Mouse (Mus musculus): ENCODE results near the gene Cdh13. TPM values are rescaled to one million over a fixed set of nuclear protein-coding genes. Genes with fewer than 3 reads are reported as not detected.

The Cdh13 gene
- polyA plus RNA-seq, 1 experiment, result 38.3 TPM

- no peaks in the 10 kb centered on the region for H3K4me1 ChIP-seq (ENCODE audit: control insufficient read depth, insufficient read depth, low read length)
- no peak overlapping the region for H3K4me3 ChIP-seq (ENCODE audit: insufficient read depth, low read length)
- TF ChIP-seq CTCF (IDR thresholded peaks at IDR 0.05; ENCODE audit: extremely low read depth, insufficient read depth, low read length) (no peak), POLR2A (IDR thresholded peaks at IDR 0.05; ENCODE audit: extremely low read depth, insufficient read depth, low read length) (no peak)
- H3K27ac ChIP-seq (ENCODE audit: insufficient read depth, low read length), result no peak overlapping the region
These were observed 893.8 kb downstream of the Cdh13 start for GRCm38 (mm10) chr8:119177226-119177935.

DNA sequence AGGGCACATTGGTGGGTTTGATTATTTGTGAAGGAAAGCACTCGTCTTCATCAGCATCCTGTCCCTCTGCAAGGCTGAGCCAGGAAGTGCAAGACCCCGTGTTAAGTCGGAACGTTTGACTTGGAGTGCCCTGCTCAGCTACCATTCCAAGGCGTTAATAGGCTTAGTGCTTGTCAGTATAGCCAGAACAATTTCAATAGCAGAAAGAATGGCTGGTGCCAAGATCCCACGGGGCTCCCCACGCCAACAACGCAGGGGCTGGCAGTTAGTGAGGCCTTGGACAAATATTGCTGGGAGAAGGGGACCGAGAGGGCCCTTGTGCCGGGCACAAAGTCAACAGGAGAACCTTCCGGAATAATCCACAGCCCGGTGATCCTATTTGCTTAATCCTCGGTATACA lies 897.1 kb downstream of the Cdh13 start:
- Histone ChIP-seq H3K4me3 (ENCODE audit: insufficient read depth, low read length) (no peak overlapping the region), H3K4me1 (ENCODE audit: control insufficient read depth, insufficient read depth, low read length) (no peaks in the 10 kb centered on the region), H3K27ac (ENCODE audit: insufficient read depth, low read length) (no peak overlapping the region)
- no peak for TF ChIP-seq CTCF (IDR thresholded peaks at IDR 0.05; ENCODE audit: extremely low read depth, insufficient read depth, low read length)
- no peak for TF ChIP-seq POLR2A (IDR thresholded peaks at IDR 0.05; ENCODE audit: extremely low read depth, insufficient read depth, low read length)

- Histone ChIP-seq H3K4me3 (ENCODE audit: insufficient read depth, low read length) (no peak overlapping the region), H3K4me1 (ENCODE audit: control insufficient read depth, insufficient read depth, low read length) (peaks cover 3% of the 10 kb centered on the region), H3K27ac (ENCODE audit: insufficient read depth, low read length) (no peak overlapping the region)
- TF ChIP-seq CTCF (IDR thresholded peaks at IDR 0.05; ENCODE audit: extremely low read depth, insufficient read depth, low read length), result peak; percentile 40; the same call in 1 of the 2 replicates
- no peak for TF ChIP-seq POLR2A (IDR thresholded peaks at IDR 0.05; ENCODE audit: extremely low read depth, insufficient read depth, low read length)
These were observed 912.2 kb downstream of the Cdh13 start for GRCm38 (mm10) chr8:119195695-119196094.

- Histone ChIP-seq H3K4me3 (ENCODE audit: insufficient read depth, low read length) (no peak overlapping the region), H3K4me1 (ENCODE audit: control insufficient read depth, insufficient read depth, low read length) (peaks cover 3% of the 10 kb centered on the region), H3K27ac (ENCODE audit: insufficient read depth, low read length) (no peak overlapping the region)
- TF ChIP-seq CTCF (IDR thresholded peaks at IDR 0.05; ENCODE audit: extremely low read depth, insufficient read depth, low read length) (no peak), POLR2A (IDR thresholded peaks at IDR 0.05; ENCODE audit: extremely low read depth, insufficient read depth, low read length) (no peak)
These were observed 913.1 kb downstream of the Cdh13 start for GRCm38 (mm10) chr8:119196486-119197150.

DNA sequence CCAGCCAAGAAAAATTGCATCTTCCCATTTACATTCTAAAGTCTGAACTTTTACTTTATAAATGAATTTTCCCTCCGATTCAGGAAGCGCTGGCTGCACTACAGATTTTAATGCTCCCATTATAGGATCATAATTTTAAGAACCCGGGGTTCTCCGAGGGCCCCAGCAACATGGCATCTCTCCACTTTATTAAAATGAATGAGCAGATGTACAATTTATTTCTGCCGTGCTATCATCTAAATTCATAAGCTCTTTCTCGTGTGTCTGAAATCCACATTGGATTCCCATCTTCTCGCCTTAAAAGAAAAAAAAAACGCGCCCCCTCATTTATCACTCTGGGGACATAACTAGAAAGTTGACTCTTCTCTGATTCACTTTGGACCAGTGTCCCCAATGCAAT lies 925.0 kb downstream of the Cdh13 start:
- Histone ChIP-seq H3K4me1 (ENCODE audit: control insufficient read depth, insufficient read depth, low read length) (peaks cover 5% of the 10 kb centered on the region; the same call in 1 of the 2 replicates), H3K27ac (ENCODE audit: insufficient read depth, low read length) (no peak overlapping the region), H3K4me3 (ENCODE audit: insufficient read depth, low read length) (no peak overlapping the region)
- TF ChIP-seq POLR2A (IDR thresholded peaks at IDR 0.05; ENCODE audit: extremely low read depth, insufficient read depth, low read length) (no peak), CTCF (IDR thresholded peaks at IDR 0.05; ENCODE audit: extremely low read depth, insufficient read depth, low read length) (no peak)

GRCm38 (mm10) chr8:119224547-119224946 lies 941.0 kb downstream of the Cdh13 start:
- Histone ChIP-seq H3K27ac (ENCODE audit: insufficient read depth, low read length) (no peak overlapping the region), H3K4me3 (ENCODE audit: insufficient read depth, low read length) (no peak overlapping the region), H3K4me1 (ENCODE audit: control insufficient read depth, insufficient read depth, low read length) (no peaks in the 10 kb centered on the region)
- TF ChIP-seq POLR2A (IDR thresholded peaks at IDR 0.05; ENCODE audit: extremely low read depth, insufficient read depth, low read length) (no peak), CTCF (IDR thresholded peaks at IDR 0.05; ENCODE audit: extremely low read depth, insufficient read depth, low read length) (peak; percentile 55)

DNA sequence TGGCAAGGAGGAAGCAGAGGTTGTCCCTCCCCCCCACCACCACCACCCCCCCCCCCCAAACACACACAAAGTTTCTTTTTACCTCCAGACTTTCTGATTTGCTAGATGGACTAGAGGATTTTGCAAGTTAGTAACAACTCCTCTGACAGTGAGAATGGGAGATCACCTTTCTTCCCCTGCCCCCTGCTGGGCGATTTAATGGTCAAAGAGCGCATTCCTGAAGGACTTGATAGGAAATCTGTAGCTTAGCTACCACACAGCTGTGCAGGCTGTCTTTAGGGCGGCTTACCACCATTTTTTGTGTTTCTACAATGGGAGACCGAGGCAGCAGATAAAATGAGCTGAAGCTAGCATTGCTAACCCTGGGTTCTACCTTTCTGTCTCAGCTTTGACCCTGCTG lies 961.6 kb downstream of the Cdh13 start:
- no peak overlapping the region for H3K27ac ChIP-seq (ENCODE audit: insufficient read depth, low read length)
- TF ChIP-seq CTCF (IDR thresholded peaks at IDR 0.05; ENCODE audit: extremely low read depth, insufficient read depth, low read length) (no peak), POLR2A (IDR thresholded peaks at IDR 0.05; ENCODE audit: extremely low read depth, insufficient read depth, low read length) (no peak)
- H3K4me1 ChIP-seq (ENCODE audit: control insufficient read depth, insufficient read depth, low read length), result no peaks in the 10 kb centered on the region
- no peak overlapping the region for H3K4me3 ChIP-seq (ENCODE audit: insufficient read depth, low read length)

GRCm38 (mm10) chr8:119245641-119246040 lies 962.1 kb downstream of the Cdh13 start:
- TF ChIP-seq POLR2A (IDR thresholded peaks at IDR 0.05; ENCODE audit: extremely low read depth, insufficient read depth, low read length) (no peak), CTCF (IDR thresholded peaks at IDR 0.05; ENCODE audit: extremely low read depth, insufficient read depth, low read length) (no peak)
- H3K27ac ChIP-seq (ENCODE audit: insufficient read depth, low read length), result no peak overlapping the region
- no peak overlapping the region for H3K4me3 ChIP-seq (ENCODE audit: insufficient read depth, low read length)
- no peaks in the 10 kb centered on the region for H3K4me1 ChIP-seq (ENCODE audit: control insufficient read depth, insufficient read depth, low read length)

DNA sequence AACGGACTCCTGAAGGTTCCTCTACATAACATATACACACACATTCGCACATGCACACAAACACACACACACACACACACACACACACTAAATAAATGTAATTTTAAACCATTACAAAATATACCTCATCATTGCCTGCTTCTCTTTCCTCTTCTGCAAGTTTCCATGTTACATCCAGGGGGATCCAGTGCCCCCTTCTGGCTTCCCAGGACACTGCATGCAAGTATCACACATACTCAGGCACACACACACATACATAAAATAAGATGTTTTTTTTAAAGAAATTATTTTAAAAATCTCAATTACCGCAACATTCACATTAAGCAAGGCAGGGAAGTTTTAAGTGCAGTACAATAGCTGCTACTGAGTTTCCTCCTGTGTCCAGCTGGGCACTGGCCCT lies 970.8 kb downstream of the Cdh13 start:
- no peak for TF ChIP-seq POLR2A (IDR thresholded peaks at IDR 0.05; ENCODE audit: extremely low read depth, insufficient read depth, low read length)
- no peak for TF ChIP-seq CTCF (IDR thresholded peaks at IDR 0.05; ENCODE audit: extremely low read depth, insufficient read depth, low read length)
- Histone ChIP-seq H3K4me1 (ENCODE audit: control insufficient read depth, insufficient read depth, low read length) (no peaks in the 10 kb centered on the region), H3K4me3 (ENCODE audit: insufficient read depth, low read length) (no peak overlapping the region), H3K27ac (ENCODE audit: insufficient read depth, low read length) (no peak overlapping the region)

GRCm38 (mm10) chr8:119258642-119259041 lies 975.1 kb downstream of the Cdh13 start:
- TF ChIP-seq POLR2A (IDR thresholded peaks at IDR 0.05; ENCODE audit: extremely low read depth, insufficient read depth, low read length) (no peak), CTCF (IDR thresholded peaks at IDR 0.05; ENCODE audit: extremely low read depth, insufficient read depth, low read length) (no peak)
- H3K4me1 ChIP-seq (ENCODE audit: control insufficient read depth, insufficient read depth, low read length), result no peaks in the 10 kb centered on the region
- H3K27ac ChIP-seq (ENCODE audit: insufficient read depth, low read length), result no peak overlapping the region
- H3K4me3 ChIP-seq (ENCODE audit: insufficient read depth, low read length), result no peak overlapping the region

All from cortical plate, adult 2 months (tissue).